Mouse (Mus musculus): Measurements from ENCODE around the gene Selenbp1. TPM values are rescaled to one million over a fixed set of nuclear protein-coding genes. Genes with fewer than 3 reads are reported as not detected.

Gene Selenbp1
- total and polyA plus RNA-seq, 3 experiments: 100 to 190 (median 122) TPM

DNA sequence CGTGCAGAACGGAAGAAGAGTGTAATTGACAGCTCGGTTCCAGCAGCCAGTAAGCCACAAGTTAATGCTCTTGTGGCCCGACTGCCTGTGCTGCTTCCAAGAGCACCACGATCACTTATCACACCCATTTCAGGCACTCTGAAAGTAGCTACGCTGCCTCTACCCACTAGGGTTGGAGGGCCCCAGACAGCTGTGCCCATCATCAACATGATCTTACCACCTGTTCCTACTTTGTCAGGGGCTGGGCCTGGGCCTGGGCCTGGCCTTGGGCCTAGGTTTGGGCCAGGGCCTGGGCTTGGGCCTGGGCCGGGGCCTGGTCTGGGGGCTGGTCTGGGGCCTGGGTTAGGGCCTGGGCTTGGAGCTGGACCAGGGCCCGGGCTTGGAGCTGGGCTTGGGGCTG lies 25.4 kb downstream of the Selenbp1 start:
- no peaks in the 10 kb centered on the region for H3K79me2 ChIP-seq (replicated peaks; ENCODE audit: control insufficient read depth, insufficient read depth, low read length)
- H3K4me3 ChIP-seq: no peak overlapping the region
- intact Hi-C loops (cut with DNase I): no loop called here
- H3K27ac ChIP-seq: no peak overlapping the region
- peaks cover 1% of the 10 kb centered on the region; the same call in 1 of the 2 replicates for H3K4me1 ChIP-seq (ENCODE audit: control insufficient read depth, insufficient read depth, low read length)
- no peaks in the 10 kb centered on the region for H3K27me3 ChIP-seq (ENCODE audit: control insufficient read depth, insufficient read depth, low read length)
- DNase-seq: no peak
- TF ChIP-seq POLR2A (IDR thresholded peaks at IDR 0.05; ENCODE audit: insufficient read depth, low read depth, low read length) (no peak), EP300 (IDR thresholded peaks at IDR 0.05; ENCODE audit: insufficient read depth, low read depth, low read length) (no peak), CTCF (IDR thresholded peaks at IDR 0.05) (no peak)
- no peaks in the 10 kb centered on the region for H3K36me3 ChIP-seq (ENCODE audit: control insufficient read depth, insufficient read depth, low read length)
- no peak overlapping the region for H3K9ac ChIP-seq (ENCODE audit: low read depth, low read length)
- WGBS: 88% methylated on average over 8 of the region's 8 CpGs

DNA sequence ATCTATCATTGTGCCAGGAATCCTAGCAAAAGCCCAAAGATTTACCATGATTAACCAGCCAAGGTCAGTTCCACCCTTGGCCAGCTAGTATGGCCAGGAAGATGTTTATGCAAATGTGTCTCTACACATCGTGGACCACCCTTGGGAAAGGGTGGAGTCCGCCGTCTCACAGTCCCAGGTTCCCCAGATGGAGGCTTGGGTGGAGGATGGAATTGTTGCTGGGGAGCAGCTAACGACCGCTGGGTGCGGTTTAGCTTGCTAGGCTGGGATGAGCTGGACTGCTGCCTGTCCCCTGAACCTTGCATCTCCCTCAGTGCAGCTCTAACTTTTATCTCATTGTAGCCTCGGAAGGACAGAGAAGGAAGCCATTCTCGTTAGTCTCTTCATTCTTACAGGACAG lies 27.0 kb downstream of the Selenbp1 start:
- WGBS: 25% methylated on average over 8 of the region's 8 CpGs
- intact Hi-C loops (cut with DNase I): no loop called here
- no peaks in the 10 kb centered on the region for H3K79me2 ChIP-seq (replicated peaks; ENCODE audit: control insufficient read depth, insufficient read depth, low read length)
- DNase-seq: no peak
- H3K4me1 ChIP-seq (ENCODE audit: control insufficient read depth, insufficient read depth, low read length): peaks cover 1% of the 10 kb centered on the region; the same call in 1 of the 2 replicates
- no peaks in the 10 kb centered on the region for H3K36me3 ChIP-seq (ENCODE audit: control insufficient read depth, insufficient read depth, low read length)
- H3K27me3 ChIP-seq (ENCODE audit: control insufficient read depth, insufficient read depth, low read length): no peaks in the 10 kb centered on the region
- no peak overlapping the region for H3K27ac ChIP-seq
- TF ChIP-seq EP300 (IDR thresholded peaks at IDR 0.05; ENCODE audit: insufficient read depth, low read depth, low read length) (no peak), POLR2A (IDR thresholded peaks at IDR 0.05; ENCODE audit: insufficient read depth, low read depth, low read length) (no peak), CTCF (IDR thresholded peaks at IDR 0.05) (no peak)
- no peak overlapping the region for H3K9ac ChIP-seq (ENCODE audit: low read depth, low read length)
- H3K4me3 ChIP-seq: no peak overlapping the region

DNA sequence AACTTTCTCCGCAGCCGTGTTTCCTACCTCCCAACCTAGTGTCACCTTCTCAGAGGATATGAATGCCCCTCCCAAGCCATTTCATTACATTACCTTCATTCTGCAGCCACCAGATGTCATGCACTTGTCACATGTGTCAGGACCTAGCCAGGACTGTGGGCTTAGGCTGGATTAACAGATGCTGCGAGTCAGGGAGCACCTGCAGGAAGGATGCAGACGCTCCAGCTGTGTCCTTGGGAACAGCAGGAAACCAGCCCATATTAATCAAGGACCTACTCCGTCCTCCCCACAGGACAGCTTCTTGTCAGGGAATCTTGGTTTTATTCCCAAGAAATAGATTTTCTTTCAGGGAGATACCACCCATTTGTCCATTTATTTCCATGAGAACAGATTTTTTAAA lies 27.5 kb downstream of the Selenbp1 start:
- H3K4me1 ChIP-seq (ENCODE audit: control insufficient read depth, insufficient read depth, low read length): peaks cover 1% of the 10 kb centered on the region; the same call in 1 of the 2 replicates
- no peaks in the 10 kb centered on the region for H3K79me2 ChIP-seq (replicated peaks; ENCODE audit: control insufficient read depth, insufficient read depth, low read length)
- TF ChIP-seq CTCF (IDR thresholded peaks at IDR 0.05) (no peak), EP300 (IDR thresholded peaks at IDR 0.05; ENCODE audit: insufficient read depth, low read depth, low read length) (no peak), POLR2A (IDR thresholded peaks at IDR 0.05; ENCODE audit: insufficient read depth, low read depth, low read length) (no peak)
- intact Hi-C loops (cut with DNase I): no loop called here
- no peaks in the 10 kb centered on the region for H3K36me3 ChIP-seq (ENCODE audit: control insufficient read depth, insufficient read depth, low read length)
- H3K27me3 ChIP-seq (ENCODE audit: control insufficient read depth, insufficient read depth, low read length): no peaks in the 10 kb centered on the region
- no peak overlapping the region for H3K4me3 ChIP-seq
- H3K27ac ChIP-seq: no peak overlapping the region
- WGBS: 42% methylated on average over 5 of the region's 5 CpGs
- no peak for DNase-seq
- no peak overlapping the region for H3K9ac ChIP-seq (ENCODE audit: low read depth, low read length)

DNA sequence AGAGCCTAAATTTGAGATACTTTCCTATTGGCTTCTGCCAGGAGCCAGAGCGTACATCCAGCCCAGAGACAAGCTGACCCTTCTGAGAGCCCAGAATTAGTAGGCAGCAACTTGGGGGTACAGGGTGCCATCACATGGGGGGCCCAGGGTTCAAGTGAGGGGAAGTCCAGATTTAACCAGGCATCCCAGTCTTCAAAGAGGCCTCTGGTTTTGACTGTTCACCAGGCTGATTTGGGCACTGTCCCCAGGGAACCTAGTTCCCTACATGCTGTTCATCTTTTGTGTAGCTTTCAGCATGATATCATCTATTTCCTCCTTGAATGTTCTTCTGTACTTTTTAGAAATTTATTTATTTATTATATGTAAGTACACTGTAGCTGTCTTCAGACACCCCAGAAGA lies 32.1 kb downstream of the Selenbp1 start:
- Histone ChIP-seq H3K4me3 (no peak overlapping the region), H3K27me3 (ENCODE audit: control insufficient read depth, insufficient read depth, low read length) (no peaks in the 10 kb centered on the region), H3K4me1 (ENCODE audit: control insufficient read depth, insufficient read depth, low read length) (0 out of 2 replicates have a peak, but pooled peaks cover 1% of the 10 kb centered on the region), H3K9ac (ENCODE audit: low read depth, low read length) (no peak overlapping the region), H3K27ac (no peak overlapping the region), H3K36me3 (ENCODE audit: control insufficient read depth, insufficient read depth, low read length) (no peaks in the 10 kb centered on the region), H3K79me2 (replicated peaks; ENCODE audit: control insufficient read depth, insufficient read depth, low read length) (no peaks in the 10 kb centered on the region)
- intact Hi-C loops (cut with DNase I): no loop called here
- whole genome bisulfite sequencing: 91% methylated on average over 1 of the region's 1 CpGs
- TF ChIP-seq CTCF (IDR thresholded peaks at IDR 0.05) (no peak), POLR2A (IDR thresholded peaks at IDR 0.05; ENCODE audit: insufficient read depth, low read depth, low read length) (no peak)
- DNase-seq: no peak

DNA sequence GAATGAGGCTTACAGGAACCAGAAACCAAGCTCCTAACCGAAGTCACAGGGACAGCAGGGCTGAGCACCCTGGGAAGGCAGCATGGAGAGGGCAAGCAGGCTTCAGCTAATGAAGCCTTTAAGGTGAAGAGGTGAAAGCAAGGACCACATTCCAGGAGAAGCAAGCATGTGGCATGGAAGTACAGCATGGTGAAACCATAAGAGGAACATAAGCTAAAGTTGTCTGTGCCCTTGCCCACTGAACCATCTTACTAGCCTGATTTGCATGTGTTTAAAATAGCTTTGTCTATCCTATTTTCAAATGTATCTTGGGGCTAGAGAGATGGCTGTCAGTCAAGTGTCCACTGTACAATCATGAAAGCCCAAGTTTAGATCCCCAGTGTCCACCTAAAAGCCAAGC lies 33.0 kb downstream of the Selenbp1 start:
- no peak overlapping the region for H3K4me3 ChIP-seq
- H3K36me3 ChIP-seq (ENCODE audit: control insufficient read depth, insufficient read depth, low read length): no peaks in the 10 kb centered on the region
- 70% methylated on average over 1 of the region's 1 CpGs for WGBS
- no peak overlapping the region for H3K9ac ChIP-seq (ENCODE audit: low read depth, low read length)
- intact Hi-C loops (cut with DNase I): no loop called here
- no peak overlapping the region for H3K27ac ChIP-seq
- no peak for DNase-seq
- H3K79me2 ChIP-seq (replicated peaks; ENCODE audit: control insufficient read depth, insufficient read depth, low read length): no peaks in the 10 kb centered on the region
- H3K27me3 ChIP-seq (ENCODE audit: control insufficient read depth, insufficient read depth, low read length): no peaks in the 10 kb centered on the region
- TF ChIP-seq EP300 (IDR thresholded peaks at IDR 0.05; ENCODE audit: insufficient read depth, low read depth, low read length) (no peak), CTCF (IDR thresholded peaks at IDR 0.05) (no peak), POLR2A (IDR thresholded peaks at IDR 0.05; ENCODE audit: insufficient read depth, low read depth, low read length) (no peak)
- no peaks in the 10 kb centered on the region for H3K4me1 ChIP-seq (ENCODE audit: control insufficient read depth, insufficient read depth, low read length)

DNA sequence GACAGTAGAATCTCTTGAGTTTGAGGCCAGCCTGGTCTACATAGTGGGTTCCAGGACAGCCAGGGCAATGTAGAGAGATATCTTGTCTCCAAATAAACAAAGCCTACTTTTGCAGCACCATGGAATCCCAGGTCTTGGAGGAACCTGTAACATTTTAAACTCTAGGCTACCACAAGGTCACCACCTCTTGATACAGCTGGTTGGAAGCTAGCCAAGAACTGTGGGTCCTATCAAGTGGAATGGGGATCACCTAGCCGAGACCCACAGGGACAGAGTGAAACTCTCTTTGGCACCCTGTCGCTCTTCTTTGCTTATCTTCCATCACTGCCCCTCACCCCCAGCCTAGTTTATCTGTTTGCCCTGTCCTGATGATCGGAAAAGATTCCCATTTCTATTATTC lies 39.7 kb downstream of the Selenbp1 start:
- Histone ChIP-seq H3K4me1 (ENCODE audit: control insufficient read depth, insufficient read depth, low read length) (peaks cover 3% of the 10 kb centered on the region), H3K27ac (no peak overlapping the region), H3K9ac (ENCODE audit: low read depth, low read length) (no peak overlapping the region), H3K79me2 (replicated peaks; ENCODE audit: control insufficient read depth, insufficient read depth, low read length) (peaks cover 5% of the 10 kb centered on the region), H3K36me3 (ENCODE audit: control insufficient read depth, insufficient read depth, low read length) (peaks cover 11% of the 10 kb centered on the region), H3K4me3 (no peak overlapping the region), H3K27me3 (ENCODE audit: control insufficient read depth, insufficient read depth, low read length) (no peaks in the 10 kb centered on the region)
- intact Hi-C loops (cut with DNase I): no loop called here
- 69% methylated on average over 3 of the region's 3 CpGs for WGBS
- no peak for TF ChIP-seq POLR2A (IDR thresholded peaks at IDR 0.05; ENCODE audit: insufficient read depth, low read depth, low read length)
- no peak for TF ChIP-seq EP300 (IDR thresholded peaks at IDR 0.05; ENCODE audit: insufficient read depth, low read depth, low read length)
- TF ChIP-seq CTCF (IDR thresholded peaks at IDR 0.05): no peak
- DNase-seq: no peak

Measured in heart, adult 2 months (tissue).